Mouse (Mus musculus) lung, postnatal 0 days (tissue): ENCODE measurements at regions not wholly inside any gene's neighbourhood (a gene's known extent, or its start where the extent isn't known, plus 50 kb on each side); places are given as distances from the start of the nearest gene placed in this dataset.

Experiments
- ATAC-seq: fragments of 200-750 bp; cut with Nextera tagmentation; 2 replicates; pipeline ENCODE4 v1.8.0; 2017; ENCODE audit warnings: moderate library complexity
- DNase-seq: peaks from one replicate; pipeline ENCODE4 v3.0.0-alpha.2; 2016; ENCODE audit warnings: low spot score
- H3K27ac ChIP-seq: fragments of 300-500 bp; sonication (generic); 2 replicates; pipeline ENCODE4 v1.5.1; 2014; ENCODE audit warnings: antibody characterized with exemption, mild to moderate bottlenecking, low read length, mixed read lengths
- H3K27me3 ChIP-seq: fragments of 300-500 bp; sonication (generic); replicated peaks from 2 replicates; pipeline ENCODE4 v1.6.1; 2014; ENCODE audit warnings: low read length, mixed read lengths; ENCODE audit not compliant: insufficient read depth
- H3K36me3 ChIP-seq: fragments of 300-500 bp; sonication (generic); 2 replicates; pipeline ENCODE4 v1.6.1; 2014; ENCODE audit warnings: low read length, mixed read lengths; ENCODE audit not compliant: insufficient read depth
- H3K4me1 ChIP-seq: fragments of 300-500 bp; sonication (generic); 2 replicates; pipeline ENCODE4 v1.6.1; 2014; ENCODE audit warnings: antibody characterized with exemption, low read depth, low read length, mixed read lengths; ENCODE audit not compliant: insufficient read depth
- H3K4me2 ChIP-seq: fragments of 300-500 bp; sonication (generic); replicated peaks from 2 replicates; pipeline ENCODE4 v1.6.1; 2014; ENCODE audit warnings: low read depth, mild to moderate bottlenecking, low read length, moderate library complexity, mixed read lengths
- H3K4me3 ChIP-seq: fragments of 300-500 bp; sonication (generic); 2 replicates; pipeline ENCODE4 v1.5.1; 2014; ENCODE audit warnings: low read depth, low read length
- H3K9ac ChIP-seq: fragments of 300-500 bp; sonication (generic); replicated peaks from 2 replicates; pipeline ENCODE4 v1.6.1; 2014; ENCODE audit warnings: low read depth, mild to moderate bottlenecking
- H3K9me3 ChIP-seq: fragments of 300-500 bp; sonication (generic); 2 replicates; pipeline ENCODE4 v1.6.1; 2016; ENCODE audit warnings: low read length, mixed read lengths
- CTCF ChIP-seq: IDR thresholded peaks from 2 replicates; pipeline ENCODE4 v1.5.1; 2016; ENCODE audit warnings: antibody characterized with exemption, mild to moderate bottlenecking
- EP300 ChIP-seq: IDR thresholded peaks from 2 replicates; pipeline ENCODE4 v1.6.1; 2016; ENCODE audit warnings: antibody characterized with exemption, mild to moderate bottlenecking, control low read depth
- WGBS: fragments of 180-500 bp; shearing (Covaris S2); extraction: QIAGEN DNeasy Blood & Tissue Kit; methylation state at CpG from one replicate; pipeline ENCODE4 v1.1.7; 2014; 5-methylcytosine and 5-hydroxymethylcytosine counted together

DNA sequence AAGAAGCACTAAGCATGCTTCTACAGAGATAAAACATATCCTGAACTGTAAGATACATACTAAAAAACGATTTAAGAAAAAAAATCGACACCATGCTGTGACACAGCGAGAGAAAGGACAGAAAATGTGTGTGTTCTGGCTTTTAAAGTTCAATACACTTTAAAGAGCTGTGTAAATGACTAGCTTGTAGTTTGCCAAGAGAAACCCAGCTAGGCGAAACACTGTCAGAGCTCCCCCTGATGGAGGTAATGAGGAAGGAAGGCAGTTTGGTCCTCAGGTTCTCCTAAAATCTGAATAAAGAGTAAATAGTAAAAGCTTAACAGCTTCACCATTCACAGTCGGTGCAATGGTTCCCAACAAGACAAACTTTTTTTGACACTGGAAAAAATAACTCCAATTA lies 67.1 kb upstream of the Gabrg2 start:
- peak; percentile 8 for DNase-seq
- H3K4me2 ChIP-seq = no peak overlapping the region
- no peaks in the 10 kb centered on the region for H3K27me3 ChIP-seq
- WGBS = 8% methylated on average over 5 of the region's 5 CpGs
- no peaks in the 10 kb centered on the region for H3K36me3 ChIP-seq
- no peaks in the 10 kb centered on the region for H3K4me1 ChIP-seq
- no peak overlapping the region for H3K9ac ChIP-seq
- no peaks in the 10 kb centered on the region for H3K9me3 ChIP-seq
- H3K27ac ChIP-seq = no peak overlapping the region
- no peak for ATAC-seq
- no peak overlapping the region for H3K4me3 ChIP-seq
- TF ChIP-seq EP300 = no peak
- TF ChIP-seq CTCF = peak; percentile 49

DNA sequence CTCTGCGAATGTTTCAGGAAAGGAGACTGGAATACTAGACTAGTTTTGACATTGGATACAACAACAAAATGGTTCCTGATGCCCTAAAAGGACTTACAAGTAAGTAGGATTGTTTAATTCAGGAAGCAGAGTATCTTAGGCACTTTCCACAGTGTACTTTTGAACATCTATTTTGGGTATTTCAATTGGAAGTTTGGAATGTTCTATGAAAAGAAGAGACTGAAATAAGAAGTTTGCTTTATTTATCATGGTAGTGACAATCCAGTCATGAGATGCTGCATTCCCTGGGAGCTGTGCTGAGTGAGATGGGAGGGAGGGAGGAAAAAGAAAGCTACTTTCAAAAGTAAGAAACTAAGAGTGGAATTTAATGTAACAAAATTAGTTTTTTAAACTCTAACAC lies 50.9 kb upstream of the Gabrg2 start:
- TF ChIP-seq EP300 (no peak), CTCF (no peak)
- no peak for ATAC-seq
- Histone ChIP-seq H3K36me3 (no peaks in the 10 kb centered on the region), H3K9ac (no peak overlapping the region), H3K4me1 (no peaks in the 10 kb centered on the region), H3K4me3 (no peak overlapping the region), H3K27ac (no peak overlapping the region), H3K9me3 (no peaks in the 10 kb centered on the region), H3K27me3 (no peaks in the 10 kb centered on the region), H3K4me2 (no peak overlapping the region)
- DNase-seq = no peak
- WGBS = 76% methylated on average over 1 of the region's 1 CpGs
